Mouse (Mus musculus) T-helper 1 cell (primary cell): ENCODE results near the gene Spaca7.
"Not testable (repeated sequence)": the region's sequence is repeated elsewhere in the genome, so short reads cannot be mapped to it uniquely, and the experiment has no call there.

Experiments
- in situ Hi-C: fragments of 300-600 bp; cut with MboI, MseI; formaldehyde crosslinking; loops from one replicate; pipeline ENCODE4 v1.15.1; 2025; ENCODE audit warnings: high pct_unique_total_duplicates

The Spaca7 gene

DNA sequence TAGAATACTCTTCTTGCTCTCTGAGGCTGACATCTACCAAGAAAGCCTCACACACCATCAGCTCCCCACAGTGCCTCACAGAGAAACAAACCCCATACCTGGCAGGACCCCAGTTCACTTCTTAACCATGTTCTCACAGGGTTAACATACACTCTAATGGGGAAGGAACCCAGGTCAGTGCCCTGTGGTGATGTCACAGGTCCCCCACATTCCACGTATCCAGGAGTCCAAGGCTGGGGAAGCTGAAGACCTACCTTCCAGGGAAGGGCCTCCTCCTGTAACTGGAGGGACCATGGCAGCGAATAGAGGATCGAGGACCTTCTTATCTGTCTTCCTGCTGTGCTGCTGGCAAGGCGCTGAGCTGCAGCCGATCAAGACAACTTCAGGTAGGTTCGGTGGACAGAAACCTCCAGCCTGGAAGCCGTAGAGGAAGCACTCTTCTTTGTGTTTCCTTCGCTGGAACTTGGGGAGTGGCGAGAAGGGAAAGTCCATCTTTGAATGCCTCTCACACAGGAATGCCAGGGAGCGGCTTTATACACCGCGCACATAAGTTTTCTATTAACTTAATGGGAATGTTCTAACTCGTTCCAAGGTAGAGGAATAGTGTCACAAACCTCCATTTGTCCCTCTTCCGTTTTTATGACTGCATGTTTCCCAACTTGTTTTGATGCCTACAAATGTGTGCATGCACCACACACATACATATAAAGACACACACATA, at the start of gene Spaca7:
Spaca7 (plus strand) TSS at position 216 of the 721 bp plus-strand sequence.
- in situ Hi-C loops: no loop called here

DNA sequence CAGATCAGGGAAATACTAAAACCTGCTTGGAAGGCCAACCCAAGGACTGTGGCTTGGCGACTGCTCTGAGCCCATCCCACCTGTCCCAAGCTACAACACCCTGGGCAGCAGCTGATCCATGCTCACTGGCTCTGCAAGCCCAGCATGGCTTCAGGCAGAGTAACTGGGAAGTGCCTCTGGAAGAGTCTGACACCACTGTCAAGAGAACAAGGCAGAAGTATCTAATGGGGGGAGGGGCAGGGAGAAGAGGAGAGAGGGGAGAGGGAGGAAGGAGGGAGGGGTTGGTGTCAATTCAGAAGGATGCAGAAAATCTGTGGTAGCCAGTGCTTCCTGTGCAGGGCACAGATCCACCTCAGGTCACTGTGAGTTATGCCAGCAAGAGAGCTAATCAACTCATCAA, 48.5 kb upstream of the Spaca7 start:
- in situ Hi-C loops: no loop called here

DNA sequence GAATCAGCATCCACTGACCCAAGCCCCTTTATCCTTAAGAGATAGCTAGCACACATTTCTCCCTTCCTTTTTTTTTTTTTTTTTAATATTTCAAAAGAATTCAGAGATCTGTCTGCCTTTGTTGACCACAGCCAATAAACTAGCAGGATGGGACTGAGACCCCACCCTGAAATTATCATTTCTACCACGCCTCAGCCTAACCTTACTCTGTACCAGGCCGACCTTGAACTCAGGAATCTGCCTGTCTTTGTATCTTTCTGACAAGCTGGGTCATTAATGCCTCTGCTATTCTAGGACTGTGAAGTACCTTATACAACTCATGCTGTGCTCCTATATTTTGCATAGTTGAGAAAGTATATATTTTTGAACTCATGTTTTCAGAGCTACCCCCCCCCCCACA, 44.2 kb upstream of the Spaca7 start:
- in situ Hi-C loops: no loop called here

DNA sequence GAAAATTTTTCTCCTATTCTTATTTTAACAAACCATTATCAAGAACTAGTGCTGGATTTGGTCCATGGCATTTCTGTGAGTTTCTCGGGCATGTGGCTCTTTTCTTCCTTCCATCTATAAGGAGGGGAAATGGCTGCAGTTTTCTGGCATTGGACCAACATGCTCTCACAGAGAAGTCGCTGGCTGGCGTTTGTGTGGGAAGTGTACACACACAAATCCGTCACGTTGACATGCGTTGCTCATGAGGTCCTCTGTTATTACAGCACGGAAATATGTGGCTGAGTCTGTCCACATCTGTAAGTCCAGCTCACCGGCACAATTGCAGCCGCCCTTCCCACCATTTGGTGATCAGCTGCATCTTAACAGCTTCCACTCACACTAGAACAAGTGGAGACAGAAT, 37.2 kb upstream of the Spaca7 start:
- in situ Hi-C loops: no loop called here

DNA sequence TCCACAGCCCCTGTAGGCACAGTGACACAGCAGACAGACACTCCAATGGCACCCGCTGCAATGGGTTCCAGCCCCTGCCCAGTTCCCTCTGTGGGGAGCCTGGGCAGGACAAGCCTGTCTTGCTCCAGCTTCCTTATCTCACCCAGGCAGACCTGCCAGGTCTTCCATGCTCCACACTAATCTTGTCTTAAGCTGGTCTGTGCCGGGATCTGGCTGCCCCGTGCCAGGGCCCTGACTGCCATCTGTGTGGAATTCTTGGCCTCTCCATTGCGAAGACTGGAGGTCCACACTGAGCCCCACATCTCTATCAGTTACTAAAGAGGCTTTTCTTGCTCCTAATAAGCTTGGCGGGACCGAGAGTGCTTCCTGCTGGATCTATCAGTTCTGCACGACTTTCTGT, 36.5 kb upstream of the Spaca7 start:
- in situ Hi-C loops: no loop called here

DNA sequence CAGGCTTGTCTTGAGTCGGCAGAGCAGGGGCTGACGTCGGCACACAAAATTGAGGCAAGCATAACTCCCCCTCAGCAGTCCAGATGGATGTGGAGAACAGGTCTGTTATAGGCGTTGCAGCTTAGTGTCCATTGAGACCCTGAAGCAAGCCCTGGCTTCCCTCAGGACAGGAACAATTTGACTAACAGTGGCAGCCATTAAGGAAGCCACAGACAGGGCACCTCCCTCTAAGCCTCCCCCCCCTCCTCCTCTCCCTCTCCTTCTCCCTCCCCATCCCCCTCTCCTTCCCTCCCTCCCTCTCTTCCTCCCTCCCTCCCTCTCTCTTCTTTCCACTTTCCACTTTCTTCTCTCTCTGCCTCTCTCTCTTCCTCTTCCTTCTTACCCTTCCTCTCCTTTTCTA, 27.6 kb upstream of the Spaca7 start:
- in situ Hi-C loops: no loop called here

DNA sequence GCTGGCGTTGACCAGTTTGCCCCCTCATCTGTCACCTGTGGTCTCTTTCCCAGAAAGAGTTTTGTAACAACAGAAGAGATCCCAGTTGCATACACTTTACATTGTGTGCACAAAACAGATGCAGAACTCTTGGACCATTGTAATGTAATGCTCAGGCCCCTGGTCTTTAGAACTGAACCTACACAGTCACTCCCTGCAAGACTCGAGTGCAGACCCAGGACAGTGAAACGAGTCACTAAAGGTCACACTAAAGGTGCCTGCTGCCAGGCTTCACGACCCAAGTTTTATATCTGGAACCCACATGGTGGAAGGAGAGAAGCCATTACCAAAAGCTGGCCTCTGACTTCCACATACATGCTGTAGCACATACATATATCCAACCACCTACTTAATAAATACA, 27.2 kb upstream of the Spaca7 start:
- in situ Hi-C loops: no loop called here

DNA sequence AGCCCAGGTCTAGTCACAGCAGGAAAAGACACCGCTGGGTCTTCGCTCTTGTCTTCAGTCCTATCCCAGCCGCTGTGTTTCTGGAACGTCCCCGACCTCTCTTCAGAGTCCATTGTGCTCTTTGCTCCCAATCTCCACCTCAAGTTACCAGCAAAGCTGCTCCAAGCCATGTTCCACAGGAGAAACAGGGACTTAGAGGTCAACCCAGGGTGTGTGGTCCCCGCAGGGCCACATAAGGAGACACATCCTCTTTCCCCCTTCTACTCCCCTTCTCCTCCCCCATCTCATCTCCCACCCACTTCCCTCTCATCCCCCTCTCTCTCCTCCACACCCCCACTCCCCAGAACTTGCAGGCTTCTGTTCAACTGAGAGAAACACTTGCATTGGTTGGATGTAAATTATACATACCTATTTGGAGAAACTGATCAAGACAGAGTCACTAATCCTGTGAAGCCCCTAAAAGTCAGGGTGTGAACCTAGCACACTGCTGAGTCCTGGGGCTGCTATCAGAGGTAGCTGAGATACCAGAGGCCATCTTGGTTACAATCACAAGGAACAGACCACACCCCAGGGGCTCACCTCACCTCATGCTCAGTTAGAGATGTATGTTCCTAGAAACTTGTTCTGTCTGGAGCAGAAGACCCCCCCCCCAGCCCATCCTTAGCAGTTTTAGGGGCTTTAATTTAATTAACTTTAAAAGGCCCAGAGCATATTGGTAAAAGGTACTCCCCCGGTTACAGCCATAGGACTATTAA, 25.2 kb upstream of the Spaca7 start:
- in situ Hi-C loops: no loop called here

DNA sequence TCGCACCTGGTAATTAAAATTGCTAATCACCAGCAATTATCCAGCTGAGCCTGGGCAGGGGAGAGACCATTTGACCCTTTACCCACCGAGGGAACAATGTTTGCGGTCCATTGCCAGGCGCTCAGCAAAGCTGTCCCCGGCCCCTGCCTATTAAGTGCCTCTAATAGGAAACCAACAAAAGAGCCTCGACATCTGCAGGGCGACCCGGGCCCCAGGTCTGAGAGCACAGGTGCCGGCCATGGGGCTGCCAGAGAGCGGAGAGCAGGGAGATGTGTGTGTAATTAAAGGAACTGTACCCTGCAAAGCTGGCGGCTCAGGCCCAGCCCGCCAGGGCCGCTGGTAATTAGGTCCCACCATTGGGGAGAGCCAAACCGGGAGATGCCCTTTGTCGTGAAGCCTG, 24.6 kb upstream of the Spaca7 start:
- in situ Hi-C loops: no loop called here

DNA sequence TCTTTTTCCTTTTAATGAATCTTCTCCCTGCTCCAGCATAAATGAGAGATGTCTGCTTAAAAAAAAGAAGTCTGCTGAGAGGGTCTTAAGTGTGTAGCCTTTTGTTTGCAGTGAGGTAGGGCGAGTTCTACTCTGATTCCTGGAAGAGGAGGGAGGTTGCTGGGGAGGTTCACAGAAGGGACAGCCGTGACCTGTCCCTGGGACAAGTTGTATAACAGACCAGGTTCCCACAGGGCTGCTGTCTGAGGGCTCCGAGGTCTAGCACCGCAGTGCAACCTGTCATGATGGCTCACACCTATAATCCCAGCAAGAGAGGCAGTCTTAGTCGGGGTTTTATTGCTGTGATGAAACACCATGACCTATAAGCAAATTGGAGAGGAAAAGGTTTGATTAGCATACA, 24.1 kb upstream of the Spaca7 start:
- in situ Hi-C loops: no loop called here

DNA sequence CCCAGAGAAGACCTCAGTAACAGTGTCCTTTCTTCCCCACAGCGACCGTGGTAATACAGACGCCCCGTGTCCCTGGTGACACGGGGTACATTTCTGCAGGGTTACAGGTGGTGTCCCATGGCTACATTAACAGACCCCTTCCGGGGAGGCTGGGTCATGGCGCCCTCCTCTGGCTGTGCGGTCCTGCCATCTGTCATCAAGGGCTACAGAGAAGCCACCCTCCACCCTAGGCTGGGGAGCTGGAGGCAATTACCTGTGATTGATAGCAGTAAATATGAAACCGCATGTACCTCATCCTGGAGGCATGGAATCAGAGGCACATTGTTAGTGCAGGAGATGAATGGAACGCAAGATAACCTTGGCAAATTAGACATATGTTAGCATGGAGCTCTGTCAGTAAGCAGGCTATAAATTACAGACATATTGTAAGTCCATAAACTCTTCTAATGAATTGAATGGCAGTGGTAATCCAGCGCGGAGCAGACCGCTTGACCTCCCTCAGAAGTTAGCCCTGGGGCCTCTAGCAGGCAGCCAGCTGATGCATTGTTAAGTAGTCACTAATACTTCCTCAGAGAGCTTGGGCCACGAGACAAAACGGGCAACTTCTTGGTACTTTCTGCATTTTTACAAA, 17.2 kb upstream of the Spaca7 start:
- in situ Hi-C loops: no loop called here

DNA sequence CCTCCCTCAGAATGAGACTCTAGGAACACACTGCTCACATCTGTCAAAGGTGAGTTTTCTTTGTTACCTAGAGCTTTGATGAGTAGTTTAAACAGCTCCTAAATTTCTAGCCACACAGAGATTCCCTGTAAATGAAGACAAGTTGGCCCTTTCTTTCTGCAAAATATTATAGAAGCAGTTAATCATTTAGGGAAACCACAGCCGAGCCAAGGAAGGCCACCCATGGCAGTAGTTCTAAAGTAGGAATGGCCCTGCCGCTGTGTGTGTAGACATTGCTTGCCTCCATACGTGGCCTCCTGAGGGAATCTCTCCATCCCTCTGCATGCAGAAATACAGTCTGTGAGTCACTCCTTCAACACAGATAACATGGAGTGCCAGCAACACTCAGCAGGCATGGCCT, 14.0 kb upstream of the Spaca7 start:
- in situ Hi-C loops: no loop called here

DNA sequence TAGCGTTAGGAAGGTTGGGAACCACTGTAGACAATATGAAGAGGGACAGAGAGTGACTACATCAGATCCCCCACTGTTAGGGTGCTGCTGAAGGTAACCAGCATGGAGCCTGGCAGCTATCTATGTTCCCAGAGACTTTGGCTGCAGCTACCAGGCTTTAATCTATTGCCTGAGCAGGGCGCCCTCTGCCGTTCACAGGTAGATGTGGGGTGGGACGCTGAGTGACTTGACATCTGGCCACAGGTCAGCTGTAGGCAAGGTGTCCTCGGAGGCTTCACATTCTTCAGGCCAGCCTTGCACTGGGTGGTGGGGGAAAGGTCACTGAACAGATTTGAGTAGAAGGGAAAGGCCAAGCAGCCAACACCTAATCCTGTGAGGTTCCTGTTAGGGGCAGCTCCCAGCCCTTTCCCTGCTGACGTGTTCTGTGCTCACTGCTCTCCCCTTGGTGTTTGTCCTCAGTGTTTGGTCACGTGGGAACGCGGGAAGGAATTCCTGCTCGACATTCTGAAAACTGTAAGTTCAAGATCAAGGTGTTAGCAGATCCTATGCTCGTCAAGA, 11.3 kb upstream of the Spaca7 start:
- in situ Hi-C loops: loop anchor here (10.0 kb wide), 1 partner anchor 577 kb away; no protein-coding TSS in a partner anchor

DNA sequence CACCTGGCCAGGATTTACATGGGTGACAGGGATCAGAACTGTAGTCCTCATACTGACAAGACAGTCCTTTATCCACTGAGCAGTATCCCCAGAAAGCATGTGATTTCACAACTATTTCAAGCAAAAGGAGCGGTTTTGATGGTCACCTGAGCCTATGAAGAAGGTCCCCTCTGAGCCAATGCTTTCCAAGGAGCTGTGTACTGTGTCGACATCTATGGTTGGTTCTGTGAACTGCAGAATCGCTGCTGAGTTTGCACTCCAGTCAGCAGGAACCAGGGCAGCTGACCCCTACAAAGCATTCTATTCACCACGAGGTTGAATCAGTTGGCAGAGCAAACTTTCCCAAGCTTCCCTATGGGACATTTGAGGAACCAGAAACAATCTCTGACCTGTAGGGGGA, 8.5 kb upstream of the Spaca7 start:
- in situ Hi-C loops: loop anchor here (10.0 kb wide), 1 partner anchor 580 kb away; no protein-coding TSS in a partner anchor

DNA sequence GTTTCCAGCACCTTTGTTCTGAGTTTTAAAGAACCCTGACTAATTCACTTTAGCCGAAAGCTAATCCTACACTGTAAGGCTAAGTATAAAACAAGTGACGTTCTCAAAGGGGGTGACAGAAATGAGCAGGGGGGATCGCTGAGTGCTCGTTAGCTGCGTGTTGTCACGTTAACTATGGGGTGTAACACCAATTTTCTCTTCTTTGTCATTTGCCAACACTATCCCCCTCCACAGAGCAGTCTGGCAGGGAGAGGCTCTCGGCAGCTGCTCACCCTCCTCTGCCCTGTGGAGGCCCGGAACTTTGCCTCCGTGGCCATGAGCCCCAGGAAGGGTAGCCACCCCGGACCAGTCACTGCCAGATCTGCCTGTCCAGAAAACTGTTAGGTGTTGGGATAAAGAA, 7.3 kb upstream of the Spaca7 start:
- in situ Hi-C loops: loop anchor here (10.0 kb wide), 1 partner anchor 581 kb away; no protein-coding TSS in a partner anchor

DNA sequence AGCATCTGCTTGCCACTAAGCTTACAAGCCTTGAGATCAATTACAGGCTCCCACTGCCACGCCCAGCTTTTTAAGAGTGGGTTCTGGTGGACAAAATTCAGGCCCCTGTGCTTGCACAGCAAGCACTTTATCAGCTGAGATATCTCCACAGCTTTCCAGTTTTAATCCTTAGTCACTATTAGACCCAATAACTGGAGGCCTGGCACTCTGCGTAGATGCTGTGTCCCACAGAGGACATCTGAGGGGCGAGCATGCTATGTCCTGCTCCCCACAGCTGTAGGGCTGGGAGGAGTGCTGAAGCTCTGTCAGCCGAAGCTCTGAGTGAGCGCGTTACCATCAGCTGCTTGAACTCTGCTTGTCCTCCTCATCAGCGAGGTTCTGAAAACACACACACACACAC, 6.3 kb upstream of the Spaca7 start:
- in situ Hi-C loops: loop anchor here (10.0 kb wide), 1 partner anchor 582 kb away; no protein-coding TSS in a partner anchor

DNA sequence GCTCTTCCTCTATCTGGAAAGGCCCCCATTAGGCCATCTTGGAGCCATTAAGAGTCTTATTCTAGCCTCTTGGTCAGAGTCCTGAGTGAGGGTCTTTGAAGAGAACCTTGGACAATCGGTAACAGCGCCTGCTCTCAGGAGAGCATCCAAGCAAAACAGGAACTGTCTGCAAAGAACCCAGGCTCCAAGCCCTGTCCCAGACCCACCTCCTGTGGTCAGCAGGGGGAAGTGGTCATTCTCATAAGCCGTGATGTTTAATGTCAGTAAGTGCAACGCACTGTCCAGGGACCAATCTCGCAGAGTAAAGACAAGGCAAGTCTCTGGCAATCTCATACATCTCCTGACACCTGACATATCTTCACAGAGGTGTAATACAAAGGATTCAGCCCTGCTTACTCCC, 3.2 kb downstream of the Spaca7 start:
- in situ Hi-C loops: no loop called here

DNA sequence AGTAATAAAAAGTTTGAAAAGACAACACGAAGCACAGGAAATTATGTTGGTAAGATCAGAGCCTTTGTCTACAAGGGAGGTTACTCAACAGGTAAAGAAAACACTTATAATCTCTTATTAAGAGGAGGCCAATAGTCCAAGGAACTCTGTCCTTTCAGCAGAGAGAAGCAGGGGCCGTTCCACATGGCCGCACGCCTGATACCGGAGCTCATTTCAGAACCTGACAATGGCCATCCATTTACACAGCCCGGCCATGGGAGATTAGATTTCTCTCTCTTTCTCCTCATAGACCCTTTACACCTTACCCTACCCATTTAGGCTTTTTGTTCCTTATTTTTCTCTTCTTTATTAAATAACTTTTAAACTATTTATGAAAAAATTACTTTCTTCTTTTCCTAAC, 3.9 kb downstream of the Spaca7 start:
- in situ Hi-C loops: no loop called here

DNA sequence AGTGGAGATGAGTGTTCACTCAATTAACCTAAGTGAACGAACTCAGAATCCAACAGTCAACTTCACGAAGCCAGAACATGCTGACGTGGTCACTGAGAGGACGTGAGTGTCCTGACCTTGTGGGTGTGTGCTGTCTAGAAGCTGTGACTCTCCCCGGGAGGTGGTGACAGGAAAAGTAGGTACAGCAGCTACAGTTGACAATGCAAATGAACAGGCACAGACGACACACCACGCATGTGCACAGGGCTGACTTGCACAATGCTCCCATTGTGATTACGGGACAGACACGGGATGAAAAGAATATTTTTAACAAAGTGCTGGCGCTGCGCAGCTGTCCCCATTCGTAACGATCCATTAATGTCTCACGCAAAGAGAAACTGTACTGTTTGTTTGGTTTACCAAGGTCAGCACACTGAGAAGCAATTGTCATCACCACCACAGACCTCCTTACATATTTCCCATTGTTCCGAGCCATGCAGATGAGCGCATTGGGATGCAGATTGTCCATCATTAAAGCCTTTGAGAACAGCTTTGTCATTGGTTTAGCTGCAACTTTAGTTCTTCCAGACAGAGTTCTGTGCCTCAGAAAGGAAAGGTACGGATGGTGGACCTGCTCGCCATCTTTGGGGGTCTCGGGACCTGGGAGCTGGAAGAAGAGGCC, 6.6 kb downstream of the Spaca7 start:
- in situ Hi-C loops: not testable (repeated sequence)

DNA sequence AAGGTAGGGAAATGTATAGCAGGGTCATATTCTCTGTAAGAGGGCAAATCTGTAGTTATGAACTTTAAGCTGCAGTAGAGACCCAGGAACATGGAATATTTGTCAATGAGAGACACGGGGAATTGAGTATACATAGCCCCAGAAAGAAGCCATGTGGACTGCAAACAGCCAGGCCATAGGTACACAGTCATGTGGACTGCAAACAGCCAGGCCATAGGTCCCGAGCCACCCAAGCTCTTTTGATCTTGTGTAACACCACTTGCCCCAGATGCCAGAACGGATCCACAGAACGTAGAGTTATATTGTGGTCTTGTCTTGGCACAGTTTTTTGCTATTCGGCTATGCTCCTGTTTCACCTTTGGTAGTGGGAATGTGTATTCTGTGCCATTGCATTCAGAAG, 11.0 kb downstream of the Spaca7 start:
- in situ Hi-C loops: no loop called here

DNA sequence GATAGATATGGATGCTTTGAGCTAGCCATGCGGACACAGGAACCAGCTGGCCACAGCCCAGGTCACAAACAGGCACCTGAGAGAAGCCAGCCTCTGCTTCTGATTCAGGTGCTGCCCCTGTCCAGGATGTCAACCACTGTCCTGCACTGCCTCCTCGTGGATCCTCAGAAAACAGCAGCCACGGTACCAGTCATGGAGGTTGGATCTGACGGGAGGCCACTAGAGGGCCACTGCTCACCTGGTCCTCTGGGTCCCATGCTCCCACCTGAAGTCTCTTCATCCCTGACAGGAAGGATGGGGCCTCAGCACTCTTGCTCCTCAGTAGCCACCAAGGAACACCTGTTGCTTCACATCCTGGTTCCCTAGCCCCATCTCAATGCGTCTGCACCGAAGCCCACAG, 34.4 kb downstream of the Spaca7 start:
- in situ Hi-C loops: loop anchor here (5.0 to 10.0 kb wide), 2 partner anchors 65 to 782 kb away; partner anchors contain the start of gene Tubgcp3

DNA sequence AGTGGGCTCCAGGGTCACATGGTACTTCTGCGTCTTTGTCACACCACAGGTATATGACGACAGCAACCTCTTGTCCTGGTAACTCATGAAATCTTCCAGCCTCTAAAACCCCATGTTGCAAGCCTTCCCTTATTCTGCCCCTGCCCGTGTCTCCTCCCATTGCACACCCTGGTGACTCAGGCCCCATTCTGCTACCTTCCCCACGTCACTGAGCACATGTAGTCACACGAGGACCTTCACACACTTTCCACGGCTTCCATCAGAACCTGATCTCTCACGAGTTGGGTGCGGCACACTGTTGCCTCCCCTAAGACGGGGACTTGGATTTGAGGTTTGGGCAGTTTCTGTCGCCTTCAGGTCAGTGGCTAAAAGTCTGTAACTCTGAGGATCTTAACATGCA, 36.0 kb downstream of the Spaca7 start:
- in situ Hi-C loops: loop anchor here (5.0 to 10.0 kb wide), 2 partner anchors 63 to 784 kb away; partner anchors contain the start of gene Tubgcp3
